Mouse (Mus musculus): Measurements from ENCODE around the gene Dhrs7b.

DNA sequence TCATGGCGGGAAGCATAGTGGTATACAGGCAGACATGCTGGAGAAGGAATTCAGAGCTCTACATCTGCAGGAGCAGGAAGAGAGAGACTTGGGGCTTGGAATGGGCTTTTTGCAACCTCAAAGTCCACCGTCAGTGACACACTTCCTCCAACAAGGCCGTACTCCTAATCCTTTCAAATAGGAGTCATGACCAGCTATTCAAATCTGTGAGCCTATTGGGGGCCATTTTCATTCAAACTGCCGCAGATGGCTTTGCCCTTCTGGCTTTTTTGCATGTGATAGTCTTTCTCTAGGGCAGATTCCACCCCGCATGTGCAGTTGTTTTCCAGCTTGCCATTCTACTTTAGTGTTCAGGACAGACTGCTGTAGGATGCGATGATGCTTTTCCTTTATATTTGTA, 6.5 kb downstream of the Dhrs7b start:
- no peak for TF ChIP-seq CTCF (IDR thresholded peaks at IDR 0.05; ENCODE audit: low read depth, low read length)
- no peak for TF ChIP-seq TAL1 (conservative IDR thresholded peaks at IDR 0.05; ENCODE audit: low read depth, low read length)
- TF ChIP-seq GATA1 (IDR thresholded peaks at IDR 0.05; ENCODE audit: borderline replicate concordance, low read length) = no peak
